Mouse (Mus musculus) midbrain, embryonic 14.5 days (tissue): ENCODE results near the gene Ptprb. TPM values are rescaled to one million over a fixed set of nuclear protein-coding genes. Genes with fewer than 3 reads are reported as not detected.

Source experiments
- ATAC-seq: fragments of 200-750 bp; cut with Nextera tagmentation; 2 replicates; pipeline ENCODE4 v1.8.0; 2017; ENCODE audit warnings: moderate number of reproducible peaks, moderate library complexity; ENCODE audit not compliant: low FRiP score, low TSS enrichment
- DNase-seq: peaks from one replicate; pipeline ENCODE4 v3.0.0-alpha.2; 2015
- H3K27ac ChIP-seq: fragments of 300-500 bp; sonication (generic); replicated peaks from 2 replicates; pipeline ENCODE4 v1.5.1; 2014; ENCODE audit warnings: mild to moderate bottlenecking, low read depth, low read length, moderate library complexity
- H3K27me3 ChIP-seq: fragments of 300-500 bp; sonication (generic); 2 replicates; pipeline ENCODE4 v1.6.1; 2014; ENCODE audit warnings: low read length, control low read depth, mixed read lengths; ENCODE audit not compliant: control insufficient read depth, insufficient read depth
- H3K36me3 ChIP-seq: fragments of 300-500 bp; sonication (generic); 2 replicates; pipeline ENCODE4 v1.6.1; 2014; ENCODE audit warnings: low read length, control low read depth; ENCODE audit not compliant: control insufficient read depth, insufficient read depth
- H3K4me1 ChIP-seq: fragments of 300-500 bp; sonication (generic); 2 replicates; pipeline ENCODE4 v1.6.1; 2014; ENCODE audit warnings: mild to moderate bottlenecking, antibody characterized with exemption, low read length, control low read depth; ENCODE audit not compliant: control insufficient read depth, insufficient read depth
- H3K4me2 ChIP-seq: fragments of 300-500 bp; sonication (generic); 2 replicates; pipeline ENCODE4 v1.6.1; 2014; ENCODE audit warnings: mild to moderate bottlenecking, low read length, moderate library complexity
- H3K4me3 ChIP-seq: fragments of 300-500 bp; sonication (generic); replicated peaks from 2 replicates; pipeline ENCODE4 v1.5.1; 2014; ENCODE audit warnings: low read depth, low read length
- H3K9ac ChIP-seq: fragments of 300-500 bp; sonication (generic); replicated peaks from 2 replicates; pipeline ENCODE4 v1.6.1; 2014; ENCODE audit warnings: mild to moderate bottlenecking, low read length, moderate library complexity
- H3K9me3 ChIP-seq: fragments of 300-500 bp; sonication (generic); 2 replicates; pipeline ENCODE4 v1.6.1; 2016; ENCODE audit warnings: low read length, control low read depth, mixed read lengths; ENCODE audit not compliant: control insufficient read depth
- WGBS: fragments of 180-500 bp; shearing (Covaris S2); extraction: QIAGEN DNeasy Blood & Tissue Kit; methylation state at CpG from one replicate; pipeline ENCODE4 v1.1.7; 2014; 5-methylcytosine and 5-hydroxymethylcytosine counted together
- polyA plus RNA-seq: library from polyadenylated mRNA; unstranded; fragments of >200 nt; fragmentation: Nextera tagmentation; extraction: Ambion mirVana; gene quantifications from 2 replicates; pipeline ENCODE4 v1.2.1, GENCODE M21; 2014

The Ptprb gene
- polyA plus RNA-seq, 1 experiment from 2014 or later, result 3.7 TPM

GRCm38 (mm10) chr10:116374111-116374510, 98.8 kb downstream of the Ptprb start:
- no peaks in the 10 kb centered on the region for H3K27me3 ChIP-seq
- H3K9ac ChIP-seq, result no peak overlapping the region
- no peaks in the 10 kb centered on the region for H3K9me3 ChIP-seq
- H3K4me3 ChIP-seq, result no peak overlapping the region
- WGBS, result 84% methylated on average over 6 of the region's 6 CpGs
- ATAC-seq (no peak), DNase-seq (no peak)
- peaks cover 3% of the 10 kb centered on the region; the same call in 1 of the 2 replicates for H3K4me1 ChIP-seq
- H3K27ac ChIP-seq, result no peak overlapping the region
- no peaks in the 10 kb centered on the region for H3K36me3 ChIP-seq
- H3K4me2 ChIP-seq, result no peak overlapping the region

GRCm38 (mm10) chr10:116376853-116377252, 101.5 kb downstream of the Ptprb start:
- DNase-seq, result no peak
- H3K27ac ChIP-seq, result no peak overlapping the region
- no peaks in the 10 kb centered on the region for H3K4me1 ChIP-seq
- no peak overlapping the region for H3K4me3 ChIP-seq
- no peaks in the 10 kb centered on the region for H3K9me3 ChIP-seq
- no peaks in the 10 kb centered on the region for H3K27me3 ChIP-seq
- H3K36me3 ChIP-seq, result no peaks in the 10 kb centered on the region
- no peak overlapping the region for H3K4me2 ChIP-seq
- no peak overlapping the region for H3K9ac ChIP-seq
- WGBS, result 91% methylated on average over 4 of the region's 4 CpGs
- no peak for ATAC-seq

- 50% methylated on average over 13 of the region's 13 CpGs for WGBS
- Histone ChIP-seq H3K36me3 (no peaks in the 10 kb centered on the region), H3K9ac (no peak overlapping the region), H3K27ac (no peak overlapping the region), H3K4me3 (no peak overlapping the region), H3K9me3 (no peaks in the 10 kb centered on the region), H3K4me2 (no peak overlapping the region), H3K27me3 (no peaks in the 10 kb centered on the region), H3K4me1 (no peaks in the 10 kb centered on the region)
- ATAC-seq (no peak), DNase-seq (no peak)
These were observed 107.7 kb downstream of the Ptprb start for GRCm38 (mm10) chr10:116382826-116383685.

DNA sequence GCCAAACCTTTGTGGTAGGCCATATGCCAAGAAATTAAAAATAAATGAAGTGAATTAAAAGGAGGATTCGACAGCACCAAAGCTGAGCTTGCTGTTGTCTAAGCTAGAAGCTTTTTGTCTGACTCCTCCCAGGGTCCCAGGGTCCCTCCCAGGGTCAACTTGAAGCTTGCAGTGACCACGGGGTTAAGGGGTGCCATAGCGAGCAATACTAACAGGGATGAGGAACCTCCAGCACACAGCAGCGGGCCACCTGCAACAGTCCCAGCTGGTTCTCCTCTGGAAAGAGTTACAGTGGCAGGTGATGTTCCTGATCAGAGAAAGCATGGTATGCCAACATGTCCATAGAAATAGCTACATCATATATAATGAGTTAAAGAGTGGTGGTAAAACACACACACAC, 109.1 kb downstream of the Ptprb start:
- Histone ChIP-seq H3K4me1 (no peaks in the 10 kb centered on the region), H3K4me2 (no peak overlapping the region), H3K9me3 (no peaks in the 10 kb centered on the region), H3K36me3 (no peaks in the 10 kb centered on the region), H3K9ac (no peak overlapping the region), H3K27me3 (no peaks in the 10 kb centered on the region), H3K4me3 (no peak overlapping the region), H3K27ac (no peak overlapping the region)
- no peak for ATAC-seq
- DNase-seq, result no peak
- WGBS, result 75% methylated on average over 4 of the region's 4 CpGs

GRCm38 (mm10) chr10:116386391-116386885, 111.1 kb downstream of the Ptprb start:
- no peak overlapping the region for H3K9ac ChIP-seq
- H3K9me3 ChIP-seq, result no peaks in the 10 kb centered on the region
- H3K27me3 ChIP-seq, result no peaks in the 10 kb centered on the region
- H3K4me3 ChIP-seq, result no peak overlapping the region
- ATAC-seq, result no peak
- DNase-seq, result peak; percentile 65
- 45% methylated on average over 7 of the region's 7 CpGs for WGBS
- H3K36me3 ChIP-seq, result no peaks in the 10 kb centered on the region
- H3K4me2 ChIP-seq, result no peak overlapping the region
- H3K4me1 ChIP-seq, result no peaks in the 10 kb centered on the region
- H3K27ac ChIP-seq, result no peak overlapping the region

- ATAC-seq, result no peak
- no peak overlapping the region for H3K27ac ChIP-seq
- 46% methylated on average over 6 of the region's 6 CpGs for WGBS
These were observed 113.5 kb downstream of the Ptprb start for GRCm38 (mm10) chr10:116388840-116389239.

DNA sequence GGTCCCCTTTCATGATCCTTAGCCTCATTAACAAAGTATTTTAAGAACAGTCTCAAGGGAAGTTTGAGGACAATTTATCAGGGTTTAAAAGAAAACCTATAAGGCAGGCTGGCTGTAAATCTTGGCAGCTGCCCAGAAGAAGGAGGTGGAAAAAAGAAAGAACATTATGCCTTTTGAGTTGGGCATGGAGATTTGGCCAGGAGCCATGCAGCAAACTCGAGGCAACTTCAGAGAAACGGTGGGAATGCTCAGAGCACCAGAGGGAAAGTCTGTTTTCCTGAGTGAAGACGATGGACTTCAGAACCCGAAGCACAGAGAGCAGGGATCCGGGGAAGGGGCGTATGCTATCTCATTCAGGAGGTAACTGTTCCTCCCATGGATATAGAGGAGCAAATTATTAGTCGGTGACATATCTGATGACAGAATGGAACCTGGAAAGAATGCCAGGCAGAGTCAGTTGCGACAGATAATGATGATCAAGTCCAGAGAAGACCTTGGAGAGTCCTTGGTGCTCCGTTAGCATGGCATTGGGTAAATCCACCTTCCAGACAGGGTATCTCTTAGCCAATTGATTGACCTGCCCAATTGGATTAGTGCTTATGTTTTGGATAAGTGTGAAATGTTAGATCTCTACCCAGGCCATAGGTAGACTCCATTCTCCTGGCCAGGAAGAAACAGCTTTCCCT, 118.6 kb downstream of the Ptprb start:
- H3K4me3 ChIP-seq, result no peak overlapping the region
- H3K27ac ChIP-seq, result no peak overlapping the region
- peak; percentile 41 for DNase-seq
- H3K9me3 ChIP-seq, result no peaks in the 10 kb centered on the region
- no peak for ATAC-seq
- WGBS, result 74% methylated on average over 9 of the region's 9 CpGs
- no peak overlapping the region for H3K4me2 ChIP-seq
- H3K27me3 ChIP-seq, result no peaks in the 10 kb centered on the region
- no peak overlapping the region for H3K9ac ChIP-seq
- H3K4me1 ChIP-seq, result no peaks in the 10 kb centered on the region
- H3K36me3 ChIP-seq, result no peaks in the 10 kb centered on the region

More at GRCm38 (mm10) chr10:116388840-116389239, 113.5 kb downstream of the Ptprb start:
- H3K4me2 ChIP-seq, result no peak overlapping the region
- no peak overlapping the region for H3K9ac ChIP-seq
- H3K27me3 ChIP-seq, result no peaks in the 10 kb centered on the region
- H3K36me3 ChIP-seq, result no peaks in the 10 kb centered on the region
- H3K9me3 ChIP-seq, result no peaks in the 10 kb centered on the region
- H3K4me3 ChIP-seq, result no peak overlapping the region
- no peaks in the 10 kb centered on the region for H3K4me1 ChIP-seq
- DNase-seq, result no peak

GRCm38 (mm10) chr10:116394585-116394984, 119.3 kb downstream of the Ptprb start:
- H3K4me2 ChIP-seq, result no peak overlapping the region
- WGBS, result 17% methylated on average over 4 of the region's 4 CpGs
- H3K27ac ChIP-seq, result no peak overlapping the region
- ATAC-seq, result no peak
- H3K36me3 ChIP-seq, result no peaks in the 10 kb centered on the region
- no peak overlapping the region for H3K9ac ChIP-seq
- no peaks in the 10 kb centered on the region for H3K4me1 ChIP-seq
- DNase-seq, result no peak
- no peak overlapping the region for H3K4me3 ChIP-seq
- no peaks in the 10 kb centered on the region for H3K27me3 ChIP-seq
- H3K9me3 ChIP-seq, result no peaks in the 10 kb centered on the region
